Mouse (Mus musculus): ENCODE measurements around the gene Adam25.
"Not testable (repeated sequence)": the region's sequence is repeated elsewhere in the genome, so short reads cannot be mapped to it uniquely, and the experiment has no call there.

The Adam25 gene

DNA sequence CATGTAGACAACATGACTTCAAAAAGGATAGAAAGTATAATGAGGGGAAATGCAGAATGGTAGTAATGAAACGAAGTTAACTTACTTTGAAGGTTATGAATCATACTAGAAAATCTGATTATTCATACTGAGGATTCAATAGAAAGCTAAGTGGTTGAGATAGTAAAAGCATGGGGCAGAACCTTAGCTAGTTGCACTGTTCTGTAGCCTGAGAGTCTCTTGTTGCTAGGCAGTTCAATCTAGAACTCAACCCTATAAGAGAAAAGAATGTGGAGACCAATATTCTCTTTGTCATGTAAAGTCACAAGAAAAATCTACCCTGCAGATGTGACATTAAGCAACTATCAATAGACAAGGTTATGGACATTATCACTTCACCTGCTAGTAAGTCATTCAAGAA is at the start of gene Adam25:
Gene Adam25 (plus strand): TSS at position 301 of the 400 bp plus-strand sequence.
- DNase-seq (ENCODE audit: low spot score in 2 of 2) = not testable (repeated sequence)

DNA sequence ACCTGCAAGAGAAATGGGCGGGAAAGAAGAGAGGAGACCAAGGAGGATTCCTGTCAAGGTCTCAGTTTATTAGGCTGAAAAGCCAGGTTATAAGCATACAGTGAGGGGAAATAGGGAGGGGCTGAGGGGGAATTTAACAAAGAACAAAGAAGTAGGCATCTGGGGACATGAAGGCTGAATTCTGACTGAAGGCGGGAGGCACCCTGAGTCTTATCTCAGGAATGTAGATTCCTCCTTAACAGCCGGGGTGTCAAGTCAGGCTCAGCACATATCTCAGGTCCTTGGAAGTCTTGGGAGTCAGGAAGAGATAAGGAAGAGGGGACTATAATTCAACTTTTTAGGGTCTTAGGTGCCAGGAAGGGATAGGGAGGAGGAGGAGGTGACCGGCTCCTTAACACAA is 36.6 kb upstream of the Adam25 start:
- not testable (repeated sequence) for DNase-seq (ENCODE audit: low spot score in 2 of 2)

DNA sequence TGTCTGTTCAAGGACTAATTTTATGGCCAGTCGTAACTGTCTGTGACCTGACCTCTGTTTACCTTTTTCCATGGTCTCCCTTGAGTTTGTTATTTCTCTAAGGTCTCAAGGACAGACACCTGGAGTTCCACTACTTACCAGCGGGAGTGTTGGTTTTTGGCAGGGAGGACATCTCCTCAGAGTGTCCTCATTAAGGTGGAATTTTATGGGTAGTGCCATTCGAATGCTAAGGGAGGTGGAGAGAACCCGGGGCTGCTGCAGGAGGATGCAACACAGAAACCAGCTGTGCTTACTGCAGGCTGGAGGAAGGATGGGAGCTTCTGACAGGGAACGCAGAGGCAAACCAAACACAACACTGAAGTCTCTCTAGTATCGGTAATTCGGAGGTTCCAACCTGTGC is 36.0 kb upstream of the Adam25 start:
- DNase-seq (ENCODE audit: low spot score in 2 of 2) = no peak

DNA sequence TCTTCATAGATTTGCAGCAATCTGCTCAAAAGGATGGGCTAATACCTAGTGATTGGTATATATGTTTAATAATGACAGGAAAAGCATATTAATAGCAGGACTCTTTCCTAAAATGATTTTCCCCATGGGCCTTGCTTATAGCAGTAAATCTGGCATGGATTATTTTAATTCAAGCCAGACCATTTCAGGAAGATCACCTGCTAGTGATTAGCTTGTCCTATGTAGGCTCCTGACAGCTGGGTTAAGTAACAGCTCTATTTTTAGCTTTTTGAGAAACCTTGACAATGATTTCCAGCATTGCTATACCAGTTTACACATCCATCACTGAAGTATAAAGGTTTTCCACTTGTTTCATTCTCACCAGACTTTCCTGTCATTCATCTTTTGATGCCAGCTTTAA is 31.3 kb downstream of the Adam25 start:
- DNase-seq (ENCODE audit: low spot score in 2 of 2) = no peak

DNA sequence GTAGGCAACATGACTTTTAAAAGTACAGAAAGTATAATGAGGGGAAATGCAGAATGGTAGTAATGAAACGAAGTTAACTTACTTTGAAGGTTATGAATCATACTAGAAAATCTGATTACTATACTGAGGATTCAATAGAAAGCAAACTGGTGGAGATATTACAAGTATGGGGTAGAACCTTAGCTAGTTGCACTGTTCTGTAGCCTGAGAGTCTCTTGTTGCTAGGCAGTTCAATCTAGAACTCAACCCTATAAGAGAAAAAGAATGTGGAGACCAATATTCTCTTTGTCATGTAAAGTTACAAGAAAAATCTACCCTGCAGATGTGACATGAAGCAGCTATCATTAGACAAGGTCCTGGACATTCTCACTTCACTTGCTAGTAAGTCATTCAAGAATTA is 41.0 kb downstream of the Adam25 start, which contains the start of gene Adam20:
Gene Adam20 (plus strand): TSS at position 301 of the 400 bp plus-strand sequence.
- not testable (repeated sequence) for DNase-seq (ENCODE audit: low spot score in 2 of 2)

DNA sequence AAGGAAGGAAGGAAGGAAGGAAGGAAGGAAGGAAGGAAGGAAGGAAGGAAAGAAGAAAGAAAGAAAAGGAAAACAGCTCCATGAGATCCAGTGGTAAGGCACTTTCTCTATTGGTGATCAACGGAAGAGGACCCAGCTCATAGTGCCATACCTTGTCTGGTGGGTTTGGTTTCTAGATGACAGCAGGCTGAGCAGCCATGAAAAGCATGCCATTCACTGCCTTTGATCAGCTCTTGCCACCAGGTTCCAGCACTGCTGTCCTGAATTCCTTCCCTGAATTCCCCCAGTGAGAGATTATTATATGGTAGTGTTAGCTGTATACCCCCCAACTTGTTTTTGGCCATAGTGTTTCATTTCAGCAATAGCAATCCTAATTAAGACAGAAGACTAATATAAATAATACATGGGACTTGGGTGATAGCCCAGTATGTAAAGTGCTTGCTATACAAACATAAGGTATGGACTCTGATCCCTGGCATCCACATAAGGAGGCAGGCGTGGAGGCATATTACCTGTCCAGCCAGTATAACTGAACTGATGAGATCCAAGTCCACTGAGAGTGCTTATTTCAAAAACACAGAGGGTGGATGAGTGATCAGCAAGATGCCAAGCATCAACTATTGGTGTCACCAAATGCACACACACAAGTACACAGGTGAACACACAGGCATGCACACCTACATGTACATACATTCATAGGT is 51.5 kb downstream of the Adam25 start:
- no peak for DNase-seq (ENCODE audit: low spot score in 2 of 2)

All from frontal cortex, postnatal 25 days (tissue).